Mouse (Mus musculus) forebrain, embryonic 13.5 days (tissue): ENCODE measurements around the gene Col12a1. TPM values are rescaled to one million over a fixed set of nuclear protein-coding genes. Genes with fewer than 3 reads are reported as not detected.

Experiments used
- ATAC-seq: fragments of 200-750 bp; cut with Nextera tagmentation; 2 replicates; pipeline ENCODE4 v1.8.0; 2017
- H3K27ac ChIP-seq: fragments of 300-500 bp; sonication (generic); 2 replicates; pipeline ENCODE4 v1.5.1; 2015; ENCODE audit warnings: inconsistent platforms, mild to moderate bottlenecking, moderate library complexity
- H3K27me3 ChIP-seq: fragments of 300-500 bp; sonication (generic); 2 replicates; pipeline ENCODE4 v1.6.1; 2015; ENCODE audit warnings: mild to moderate bottlenecking, inconsistent platforms
- H3K36me3 ChIP-seq: fragments of 300-500 bp; sonication (generic); 2 replicates; pipeline ENCODE4 v1.6.1; 2015; ENCODE audit warnings: mild to moderate bottlenecking, inconsistent platforms; ENCODE audit not compliant: poor library complexity, severe bottlenecking
- H3K4me1 ChIP-seq: fragments of 300-500 bp; sonication (generic); 2 replicates; pipeline ENCODE4 v1.6.1; 2015; ENCODE audit warnings: inconsistent platforms
- H3K4me2 ChIP-seq: fragments of 300-500 bp; sonication (generic); 2 replicates; pipeline ENCODE4 v1.6.1; 2015; ENCODE audit warnings: inconsistent platforms, mild to moderate bottlenecking, moderate library complexity
- H3K4me3 ChIP-seq: fragments of 300-500 bp; sonication (generic); 2 replicates; pipeline ENCODE4 v1.5.1; 2015; ENCODE audit warnings: mild to moderate bottlenecking, inconsistent platforms
- H3K9ac ChIP-seq: fragments of 300-500 bp; sonication (generic); 2 replicates; pipeline ENCODE4 v1.6.1; 2015; ENCODE audit warnings: mild to moderate bottlenecking, inconsistent platforms
- H3K9me3 ChIP-seq: fragments of 300-500 bp; sonication (generic); replicated peaks from 2 replicates; pipeline ENCODE4 v1.6.1; 2016; ENCODE audit warnings: inconsistent platforms
- WGBS: fragments of 180-500 bp; shearing (Covaris S2); methylation state at CpG from one replicate; pipeline ENCODE4 v1.1.7; 2015; 5-methylcytosine and 5-hydroxymethylcytosine counted together
- polyA plus RNA-seq: library from polyadenylated mRNA; unstranded; fragments of >200 nt; fragmentation: Nextera tagmentation; extraction: Ambion mirVana; gene quantifications from 2 replicates; pipeline ENCODE4 v1.2.1, GENCODE M21; 2015

Gene Col12a1
- polyA plus RNA-seq, result 2.5 and 3.1 TPM in 2 replicates

DNA sequence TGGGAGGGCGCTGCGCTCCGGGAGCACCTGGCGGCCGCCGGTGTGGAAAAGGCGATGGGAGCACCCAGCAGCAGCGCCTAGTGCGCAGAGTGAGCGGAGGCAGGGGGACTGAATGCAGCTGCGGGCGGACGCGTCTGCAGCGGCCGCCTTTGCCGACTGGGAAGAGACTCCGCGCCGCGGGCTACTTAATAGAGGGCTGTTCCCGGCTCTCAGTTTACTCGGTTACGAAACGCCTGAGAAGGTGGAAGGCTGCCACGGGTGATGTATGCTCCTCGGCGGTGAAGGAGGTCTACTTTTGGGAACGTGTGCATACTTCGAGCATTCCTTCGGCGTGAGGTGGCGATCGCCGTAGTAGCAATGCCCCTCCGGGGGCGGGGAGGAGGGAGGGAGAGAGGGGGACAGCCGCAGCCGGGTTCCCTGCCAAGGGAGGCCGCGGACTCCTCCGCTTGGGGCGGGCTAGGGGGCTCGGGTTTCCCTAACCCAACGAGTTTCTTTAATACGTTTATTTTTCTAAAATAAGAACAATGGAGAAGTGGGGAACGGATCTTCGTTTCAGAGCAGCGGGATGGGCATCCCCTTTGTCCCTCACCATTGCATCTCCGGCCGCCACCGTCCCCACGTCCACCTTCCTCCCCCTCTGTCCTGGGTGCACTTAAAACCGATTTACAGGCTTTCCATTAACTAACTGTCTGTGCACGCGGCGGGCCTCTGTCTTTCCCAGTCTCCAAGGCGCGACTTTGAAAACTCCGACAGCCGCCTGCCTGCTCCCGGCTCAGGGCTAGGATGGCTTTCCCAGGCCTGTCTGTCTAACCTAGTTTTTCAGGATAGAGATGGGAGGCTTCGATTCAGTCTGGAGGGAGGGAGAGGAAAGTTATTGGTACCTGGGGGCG is at the start of gene Col12a1:
Gene Col12a1, minus strand, starts transcription at position 351 of the 890 bp plus-strand sequence.
- peaks cover 57% of the 10 kb centered on the region for H3K27me3 ChIP-seq
- peak within 1 kb of the TSS; percentile 95 for H3K4me2 ChIP-seq
- peak within 1 kb of the TSS; percentile 70 for H3K9ac ChIP-seq
- H3K4me1 ChIP-seq, result peaks cover 36% of the 10 kb centered on the region
- WGBS, result under 1% methylated on average over 64 of the region's 64 CpGs
- H3K9me3 ChIP-seq, result no peaks in the 10 kb centered on the region
- no peaks in the 10 kb centered on the region for H3K36me3 ChIP-seq
- ATAC-seq, result peak; percentile 57
- no peak within 1 kb of the TSS for H3K27ac ChIP-seq
- H3K4me3 ChIP-seq, result peak within 1 kb of the TSS; percentile 52

DNA sequence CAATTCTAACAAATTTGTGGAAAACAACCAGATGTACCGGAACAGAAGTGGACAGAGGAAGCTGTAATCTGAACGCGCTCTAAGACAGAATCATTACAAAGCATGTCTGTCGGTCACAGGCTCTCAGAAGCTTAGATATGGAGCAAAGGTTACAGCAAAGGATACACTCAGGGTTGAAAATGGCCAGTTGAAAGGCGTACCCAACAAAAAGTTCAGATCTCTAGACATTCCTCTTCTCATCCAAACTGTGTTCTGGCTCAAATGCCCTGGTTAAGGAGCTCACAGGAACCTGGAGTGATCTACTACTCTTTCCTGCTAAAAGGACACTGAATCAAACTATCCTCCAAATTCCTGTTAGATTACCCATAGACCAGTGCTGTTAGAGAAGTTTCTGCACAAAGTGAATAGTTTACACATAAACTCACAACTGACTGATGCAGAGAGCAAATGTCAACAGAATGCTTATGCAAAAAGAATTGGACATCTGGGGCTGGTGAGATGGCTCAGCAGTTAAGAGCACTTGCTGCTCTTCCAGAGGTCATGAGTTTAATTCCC is 48.4 kb upstream of the Col12a1 start:
- no peaks in the 10 kb centered on the region for H3K4me1 ChIP-seq
- WGBS, result 92% methylated on average over 5 of the region's 5 CpGs
- H3K4me3 ChIP-seq, result no peak overlapping the region
- H3K9ac ChIP-seq, result no peak overlapping the region
- H3K27me3 ChIP-seq, result no peaks in the 10 kb centered on the region
- no peak overlapping the region for H3K4me2 ChIP-seq
- H3K27ac ChIP-seq, result no peak overlapping the region
- ATAC-seq, result no peak
- H3K9me3 ChIP-seq, result no peaks in the 10 kb centered on the region
- H3K36me3 ChIP-seq, result 0 out of 2 replicates have a peak, but pooled peaks cover 9% of the 10 kb centered on the region

DNA sequence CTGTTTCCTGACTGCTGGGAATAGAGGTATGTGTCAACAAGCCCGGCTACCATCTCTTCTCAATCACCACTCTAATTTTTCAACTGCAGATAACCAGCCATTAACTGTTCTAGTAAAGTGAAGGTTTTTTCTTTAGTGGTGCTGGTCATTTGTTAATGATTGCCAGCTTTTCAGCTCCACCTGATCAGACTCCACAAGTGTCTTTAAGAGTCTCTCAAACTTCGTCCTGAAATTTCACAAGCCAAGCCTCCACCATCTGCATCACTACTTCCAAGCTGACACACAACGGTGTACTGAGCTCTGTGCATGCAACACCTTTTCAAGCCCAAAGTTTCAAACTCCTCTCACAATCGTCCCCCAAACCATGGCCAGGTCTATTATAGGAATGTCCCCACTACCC is 46.7 kb upstream of the Col12a1 start:
- Histone ChIP-seq H3K27me3 (no peaks in the 10 kb centered on the region), H3K4me2 (no peak overlapping the region), H3K9me3 (no peaks in the 10 kb centered on the region), H3K27ac (no peak overlapping the region), H3K36me3 (0 out of 2 replicates have a peak, but pooled peaks cover 1% of the 10 kb centered on the region), H3K9ac (no peak overlapping the region), H3K4me1 (peaks cover 4% of the 10 kb centered on the region), H3K4me3 (no peak overlapping the region)
- ATAC-seq, result no peak
- 86% methylated on average over 4 of the region's 4 CpGs for WGBS

DNA sequence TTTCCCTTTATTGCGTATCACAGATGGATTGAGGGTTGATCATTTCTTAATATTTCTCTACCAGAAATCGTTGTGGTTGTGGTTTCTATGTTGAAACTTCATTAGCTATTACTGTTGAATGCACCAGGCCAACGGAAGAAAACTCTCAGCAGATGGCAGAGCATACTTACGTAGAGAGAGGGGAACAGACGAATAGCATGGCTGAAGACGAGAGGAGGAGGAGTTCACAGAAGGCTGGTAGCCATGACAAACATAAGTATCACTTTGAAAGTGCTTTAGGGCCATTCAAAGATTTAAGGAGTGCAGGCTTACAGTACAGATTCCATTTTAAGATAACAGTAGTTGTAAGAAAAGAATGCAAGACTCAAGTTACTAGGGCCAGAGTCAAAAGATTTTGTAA is 43.9 kb upstream of the Col12a1 start:
- H3K9ac ChIP-seq, result no peak overlapping the region
- peaks cover 20% of the 10 kb centered on the region for H3K4me1 ChIP-seq

DNA sequence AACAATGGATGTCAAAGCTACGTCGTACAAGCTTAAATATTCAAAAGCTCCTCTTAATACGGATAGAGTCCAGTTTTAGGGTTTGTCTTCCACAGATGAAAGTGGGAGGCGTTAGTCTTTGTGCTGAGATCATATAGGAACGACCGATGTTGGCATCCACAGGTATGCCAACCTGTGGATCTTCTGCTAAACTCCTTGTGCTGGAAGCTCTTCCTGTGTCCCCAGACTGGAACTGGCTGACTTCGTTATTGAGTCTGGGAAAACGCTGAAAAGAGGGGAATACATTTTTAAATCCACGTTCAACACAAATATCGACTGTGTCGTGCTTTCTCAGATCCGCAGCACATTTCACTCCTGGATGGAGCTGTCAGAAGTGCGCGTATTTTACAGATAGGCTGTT is 41.4 kb upstream of the Col12a1 start:
- H3K27ac ChIP-seq, result peak overlapping the region; percentile 83
- H3K4me1 ChIP-seq, result peaks cover 20% of the 10 kb centered on the region
- peaks cover 10% of the 10 kb centered on the region for H3K36me3 ChIP-seq
- WGBS, result 9% methylated on average over 14 of the region's 14 CpGs
- no peaks in the 10 kb centered on the region for H3K9me3 ChIP-seq
- H3K4me2 ChIP-seq, result peak overlapping the region; percentile 65
- H3K4me3 ChIP-seq, result peak overlapping the region; percentile 92
- H3K9ac ChIP-seq, result peak overlapping the region; percentile 65
- H3K27me3 ChIP-seq, result no peaks in the 10 kb centered on the region
- ATAC-seq, result no peak; the same call in 1 of the 2 replicates

More for the DNA sequence above, 43.9 kb upstream of the Col12a1 start:
- no peak overlapping the region for H3K27ac ChIP-seq
- WGBS, result 84% methylated on average over 6 of the region's 6 CpGs
- no peaks in the 10 kb centered on the region for H3K36me3 ChIP-seq
- no peak overlapping the region for H3K4me2 ChIP-seq
- H3K9me3 ChIP-seq, result no peaks in the 10 kb centered on the region
- H3K27me3 ChIP-seq, result no peaks in the 10 kb centered on the region
- ATAC-seq, result no peak
- no peak overlapping the region for H3K4me3 ChIP-seq

DNA sequence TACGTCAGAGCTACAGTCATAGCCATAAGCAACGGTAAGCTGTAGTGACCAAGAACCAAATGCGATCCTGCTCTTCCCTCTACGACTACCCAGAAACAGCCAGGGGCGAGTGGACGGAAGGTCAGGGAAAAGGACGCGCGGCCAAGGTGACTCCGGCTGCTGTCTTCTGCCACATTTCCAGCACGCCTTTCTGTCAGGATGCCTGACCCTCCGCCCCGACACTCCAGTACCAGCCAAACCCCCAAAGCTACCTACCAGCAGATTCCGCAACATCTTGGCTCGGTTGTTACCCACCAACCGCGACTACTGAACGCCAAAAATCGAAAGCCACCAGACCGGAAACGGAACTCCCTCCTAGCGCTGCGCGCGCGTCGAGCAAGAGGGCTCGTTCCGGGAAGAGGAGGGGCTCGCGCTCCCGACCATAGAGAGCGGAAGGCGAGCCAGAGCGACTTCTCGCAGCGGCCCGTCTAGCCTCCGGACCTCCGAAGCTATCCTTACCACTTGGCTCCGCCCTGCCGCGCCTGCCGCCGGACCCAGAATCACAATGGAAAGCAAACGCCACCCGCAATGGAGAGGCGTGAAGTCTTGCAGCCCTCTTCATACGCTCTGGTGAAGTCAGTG is 40.9 kb upstream of the Col12a1 start, which contains the start of gene Cox7a2:
Gene Cox7a2, minus strand, starts transcription at position 494 of the 621 bp plus-strand sequence.
- under 1% methylated on average over 49 of the region's 49 CpGs for WGBS

DNA sequence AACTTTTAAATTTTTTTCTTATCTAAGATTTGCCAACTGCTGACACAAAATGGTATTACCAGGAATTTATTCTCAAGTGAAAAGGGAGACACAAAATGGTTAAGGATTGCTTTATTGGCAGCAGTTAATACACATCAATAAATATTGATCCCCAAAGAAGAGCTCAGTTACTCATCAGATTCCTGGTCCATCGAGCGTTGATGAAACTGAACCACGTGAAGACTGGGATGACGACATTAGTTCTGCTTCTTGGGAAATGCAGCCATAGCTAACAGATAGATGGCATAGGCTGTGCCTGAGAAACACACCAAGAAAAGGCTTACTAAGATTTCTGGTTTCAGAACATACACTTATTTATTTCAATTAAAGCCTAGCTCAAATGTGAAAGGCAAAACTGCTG is 36.7 kb upstream of the Col12a1 start:
- Histone ChIP-seq H3K9me3 (no peaks in the 10 kb centered on the region), H3K4me3 (no peak overlapping the region), H3K27ac (no peak overlapping the region), H3K27me3 (no peaks in the 10 kb centered on the region), H3K4me2 (no peak overlapping the region), H3K9ac (no peak overlapping the region), H3K4me1 (peaks cover 16% of the 10 kb centered on the region), H3K36me3 (peaks cover 31% of the 10 kb centered on the region)
- ATAC-seq, result no peak
- 94% methylated on average over 4 of the region's 4 CpGs for WGBS

More for the DNA sequence above, 40.9 kb upstream of the Col12a1 start, which contains the start of gene Cox7a2:
- ATAC-seq, result peak; percentile 100
- peak within 1 kb of the TSS; percentile 83 for H3K9ac ChIP-seq
- peaks cover 13% of the 10 kb centered on the region for H3K36me3 ChIP-seq
- peak within 1 kb of the TSS; percentile 83 for H3K27ac ChIP-seq
- peak within 1 kb of the TSS; percentile 65 for H3K4me2 ChIP-seq
- peak within 1 kb of the TSS; percentile 92 for H3K4me3 ChIP-seq
- H3K27me3 ChIP-seq, result no peaks in the 10 kb centered on the region
- H3K9me3 ChIP-seq, result no peaks in the 10 kb centered on the region
- H3K4me1 ChIP-seq, result peaks cover 20% of the 10 kb centered on the region

DNA sequence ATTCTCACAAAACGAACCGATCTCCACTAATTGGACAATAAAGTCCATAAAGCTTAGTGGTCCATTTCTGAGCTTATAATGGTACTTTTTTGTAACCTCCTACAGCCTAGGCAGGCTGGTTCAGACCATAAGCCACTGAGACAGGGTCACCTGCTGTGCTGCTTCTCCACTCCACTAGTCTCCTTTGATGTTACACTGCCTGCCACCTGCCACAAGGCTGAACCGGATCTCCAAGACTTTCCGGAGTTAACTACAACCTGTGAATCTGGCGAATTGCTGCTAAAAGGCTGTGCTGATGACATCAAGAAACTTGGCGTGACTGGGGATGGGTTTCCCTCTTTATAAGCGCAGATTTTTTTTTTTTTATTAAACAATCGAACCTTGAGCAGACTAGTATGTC is 33.2 kb upstream of the Col12a1 start:
- Histone ChIP-seq H3K36me3 (peaks cover 31% of the 10 kb centered on the region), H3K9ac (no peak overlapping the region), H3K4me2 (no peak overlapping the region), H3K27me3 (no peaks in the 10 kb centered on the region), H3K27ac (no peak overlapping the region), H3K9me3 (no peaks in the 10 kb centered on the region), H3K4me3 (no peak overlapping the region), H3K4me1 (no peaks in the 10 kb centered on the region)
- 91% methylated on average over 8 of the region's 8 CpGs for WGBS
- ATAC-seq, result no peak

DNA sequence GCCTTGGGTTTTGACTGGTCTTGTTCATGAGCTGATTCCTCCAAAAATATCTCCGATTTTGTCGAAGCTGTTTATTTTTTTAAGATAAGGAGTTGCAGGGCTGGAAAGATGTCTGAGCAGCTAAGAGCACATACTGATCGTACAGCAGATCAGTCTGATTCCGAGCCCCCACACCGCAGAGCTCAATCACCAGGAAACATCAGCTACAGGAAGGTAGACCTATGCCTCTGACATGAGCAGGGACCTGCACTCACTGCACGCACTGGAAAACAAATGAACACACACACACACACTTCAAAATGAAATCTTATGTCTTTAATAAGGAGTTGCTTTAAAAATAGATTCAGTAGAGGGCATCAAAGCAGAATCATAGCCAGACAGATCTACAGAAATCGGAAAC is 32.1 kb upstream of the Col12a1 start:
- H3K4me3 ChIP-seq, result no peak overlapping the region
- no peak overlapping the region for H3K9ac ChIP-seq
- no peak overlapping the region for H3K4me2 ChIP-seq
- H3K4me1 ChIP-seq, result no peaks in the 10 kb centered on the region
- H3K27ac ChIP-seq, result no peak overlapping the region
- H3K36me3 ChIP-seq, result peaks cover 27% of the 10 kb centered on the region
- no peak for ATAC-seq
- WGBS, result 94% methylated on average over 7 of the region's 7 CpGs
- no peaks in the 10 kb centered on the region for H3K27me3 ChIP-seq
- H3K9me3 ChIP-seq, result no peaks in the 10 kb centered on the region

DNA sequence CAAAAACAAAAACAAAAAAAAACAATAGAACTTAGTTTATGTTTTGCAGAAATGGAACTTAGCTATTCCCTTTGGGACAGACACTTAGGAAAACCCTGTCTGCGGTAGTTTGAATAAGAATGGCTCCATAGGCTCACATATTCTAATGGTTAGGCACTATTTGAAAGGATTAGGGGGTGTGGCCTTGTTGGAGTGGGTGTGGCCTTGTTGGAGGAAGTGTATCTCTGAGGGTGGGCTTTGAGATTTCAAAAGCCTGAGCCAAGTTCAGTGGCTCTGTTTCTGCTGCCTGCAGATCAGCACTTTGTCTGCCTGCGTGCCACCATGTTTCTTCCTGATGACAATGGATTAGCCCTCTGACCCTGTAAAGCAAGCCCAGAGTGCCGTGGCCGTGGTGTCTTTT is 26.4 kb upstream of the Col12a1 start:
- Histone ChIP-seq H3K27ac (no peak overlapping the region), H3K9me3 (no peaks in the 10 kb centered on the region), H3K4me3 (no peak overlapping the region), H3K27me3 (no peaks in the 10 kb centered on the region), H3K9ac (no peak overlapping the region), H3K36me3 (no peaks in the 10 kb centered on the region), H3K4me2 (no peak overlapping the region), H3K4me1 (no peaks in the 10 kb centered on the region)
- ATAC-seq, result no peak
- 40% methylated on average over 4 of the region's 4 CpGs for WGBS

DNA sequence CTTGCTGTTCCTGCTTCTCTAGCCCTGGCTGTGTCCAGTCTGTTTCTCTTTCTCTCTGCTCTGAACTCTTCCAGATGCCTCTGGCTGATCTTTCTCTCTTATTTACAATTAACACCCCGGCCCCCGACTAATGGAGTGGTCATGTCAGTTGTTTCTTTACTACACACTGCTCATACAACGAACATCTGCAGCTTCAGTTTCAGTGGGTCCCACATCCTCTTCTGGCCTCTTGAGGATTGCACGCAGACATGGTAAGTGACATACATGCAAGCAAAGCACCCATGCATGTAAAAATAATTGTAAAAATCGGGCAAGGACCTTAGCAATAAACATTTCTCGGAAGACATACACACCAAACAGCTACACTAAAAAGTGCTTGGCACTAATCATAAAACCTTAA is 17.0 kb upstream of the Col12a1 start:
- H3K9ac ChIP-seq, result no peak overlapping the region
- H3K36me3 ChIP-seq, result no peaks in the 10 kb centered on the region
- H3K4me3 ChIP-seq, result no peak overlapping the region
- no peak overlapping the region for H3K27ac ChIP-seq
- no peaks in the 10 kb centered on the region for H3K4me1 ChIP-seq
- no peaks in the 10 kb centered on the region for H3K9me3 ChIP-seq
- no peaks in the 10 kb centered on the region for H3K27me3 ChIP-seq
- whole genome bisulfite sequencing, result 94% methylated on average over 6 of the region's 6 CpGs
- H3K4me2 ChIP-seq, result no peak overlapping the region
- ATAC-seq, result no peak

DNA sequence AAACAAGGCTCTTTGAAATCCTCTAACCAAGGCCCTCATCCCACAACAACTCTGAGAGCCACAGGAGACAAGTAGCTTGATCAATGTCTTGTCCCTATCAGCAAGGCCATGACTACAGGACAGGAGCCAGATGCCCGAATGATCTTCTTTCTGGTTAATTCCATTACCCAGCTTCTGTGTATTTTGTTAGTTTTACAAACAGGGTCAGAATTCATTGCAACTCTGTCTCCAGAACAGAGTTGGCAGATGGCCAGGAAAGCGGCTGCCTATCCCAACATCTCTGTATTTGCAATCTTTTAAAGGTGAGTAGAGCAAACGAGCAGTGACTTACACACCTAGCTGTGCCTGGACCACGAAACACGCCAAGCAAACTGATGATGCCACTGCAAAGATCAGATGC is 11.7 kb upstream of the Col12a1 start:
- Histone ChIP-seq H3K4me1 (no peaks in the 10 kb centered on the region), H3K9me3 (no peaks in the 10 kb centered on the region), H3K36me3 (no peaks in the 10 kb centered on the region), H3K27ac (no peak overlapping the region), H3K4me3 (no peak overlapping the region), H3K4me2 (no peak overlapping the region), H3K27me3 (no peaks in the 10 kb centered on the region), H3K9ac (no peak overlapping the region)
- 85% methylated on average over 5 of the region's 5 CpGs for WGBS
- ATAC-seq, result no peak
